Mouse (Mus musculus): ENCODE results near the gene Fdxacb1. TPM values are rescaled to one million over a fixed set of nuclear protein-coding genes. Genes with fewer than 3 reads are reported as not detected.

Fdxacb1 gene
- polyA plus RNA-seq, 1 experiment from 2014 or later = 7.8 TPM

DNA sequence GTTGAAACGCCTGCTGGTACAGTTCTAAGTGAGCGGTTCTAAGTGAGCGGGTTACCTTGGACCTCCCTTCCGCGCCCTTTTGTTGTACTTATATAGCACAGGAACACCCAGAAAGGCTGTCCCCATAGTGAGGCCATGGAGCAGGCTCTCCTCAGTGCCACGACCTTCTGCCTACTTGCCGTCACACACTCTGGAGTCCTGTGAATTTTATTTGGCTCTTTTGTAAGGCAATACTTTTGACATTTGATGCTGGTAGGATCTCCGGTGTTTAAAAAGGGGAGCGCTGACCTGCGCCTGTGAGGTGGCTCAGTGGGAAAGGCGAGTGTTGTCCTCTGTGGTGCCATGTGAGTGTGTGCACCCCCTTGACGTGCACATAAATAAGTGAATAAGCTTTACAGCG lies 41.1 kb downstream of the Fdxacb1 start:
- H3K4me1 ChIP-seq (ENCODE audit: control insufficient read depth, low read depth, low read length) = peaks cover 61% of the 10 kb centered on the region

GRCm38 (mm10) chr9:50811187-50811586 lies 43.2 kb downstream of the Fdxacb1 start:
- peak overlapping the region; percentile 46 for H3K4me2 ChIP-seq (ENCODE audit: low read depth, low read length)
- no peak overlapping the region for H3K4me3 ChIP-seq (ENCODE audit: low read depth, low read length)
- peak overlapping the region; percentile 52 for H3K9ac ChIP-seq (ENCODE audit: low read depth, low read length)
- H3K9me3 ChIP-seq (replicated peaks; ENCODE audit: control insufficient read depth, low read length) = no peaks in the 10 kb centered on the region
- peaks cover 59% of the 10 kb centered on the region for H3K4me1 ChIP-seq (ENCODE audit: control insufficient read depth, low read depth, low read length)
- peaks cover 19% of the 10 kb centered on the region for H3K36me3 ChIP-seq (ENCODE audit: control insufficient read depth, insufficient read depth)
- WGBS (ENCODE audit: insufficient replicate concordance) = 31% methylated on average over 7 of the region's 7 CpGs
- H3K27me3 ChIP-seq (ENCODE audit: control insufficient read depth, insufficient read depth, low read depth, low read length) = no peaks in the 10 kb centered on the region
- H3K27ac ChIP-seq (ENCODE audit: low read length) = peak overlapping the region; percentile 97
- ATAC-seq (ENCODE audit: low read depth) = peak; percentile 88

More for the DNA sequence above, 41.1 kb downstream of the Fdxacb1 start:
- H3K4me2 ChIP-seq (ENCODE audit: low read depth, low read length) = no peak overlapping the region
- no peak overlapping the region for H3K9ac ChIP-seq (ENCODE audit: low read depth, low read length)
- WGBS (ENCODE audit: insufficient replicate concordance) = 91% methylated on average over 13 of the region's 13 CpGs
- no peaks in the 10 kb centered on the region for H3K9me3 ChIP-seq (replicated peaks; ENCODE audit: control insufficient read depth, low read length)
- no peaks in the 10 kb centered on the region for H3K27me3 ChIP-seq (ENCODE audit: control insufficient read depth, insufficient read depth, low read depth, low read length)
- no peak overlapping the region for H3K4me3 ChIP-seq (ENCODE audit: low read depth, low read length)
- no peak for ATAC-seq (ENCODE audit: low read depth)
- peak overlapping the region; percentile 56 for H3K27ac ChIP-seq (ENCODE audit: low read length)
- H3K36me3 ChIP-seq (ENCODE audit: control insufficient read depth, insufficient read depth) = peaks cover 15% of the 10 kb centered on the region

DNA sequence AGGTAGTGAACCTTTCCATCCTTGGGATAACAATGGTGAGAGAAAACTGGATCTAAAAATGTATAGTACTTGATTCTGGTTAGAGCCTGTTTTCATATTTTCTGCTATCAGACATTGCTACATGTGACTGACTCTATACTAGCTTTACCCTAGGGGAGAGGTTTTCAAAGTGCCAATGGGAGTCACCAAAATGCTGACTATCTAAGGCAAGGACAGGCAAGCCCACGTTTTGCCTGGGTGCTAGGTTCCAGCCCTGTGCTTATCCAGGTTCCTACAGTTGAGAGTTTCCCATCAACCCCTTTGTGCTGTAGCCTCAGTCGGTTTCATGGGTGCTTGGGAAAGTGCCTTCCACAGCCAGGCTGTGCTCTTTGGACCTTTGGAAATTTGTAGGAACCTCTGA lies 43.7 kb downstream of the Fdxacb1 start:
- no peaks in the 10 kb centered on the region for H3K9me3 ChIP-seq (replicated peaks; ENCODE audit: control insufficient read depth, low read length)
- peak overlapping the region; percentile 46 for H3K4me2 ChIP-seq (ENCODE audit: low read depth, low read length)
- H3K36me3 ChIP-seq (ENCODE audit: control insufficient read depth, insufficient read depth) = peaks cover 19% of the 10 kb centered on the region
- H3K4me1 ChIP-seq (ENCODE audit: control insufficient read depth, low read depth, low read length) = peaks cover 60% of the 10 kb centered on the region
- no peaks in the 10 kb centered on the region for H3K27me3 ChIP-seq (ENCODE audit: control insufficient read depth, insufficient read depth, low read depth, low read length)
- peak overlapping the region; percentile 52 for H3K9ac ChIP-seq (ENCODE audit: low read depth, low read length)
- H3K4me3 ChIP-seq (ENCODE audit: low read depth, low read length) = no peak overlapping the region
- peak; percentile 50 for ATAC-seq (ENCODE audit: low read depth)
- WGBS (ENCODE audit: insufficient replicate concordance) = 42% methylated on average over 2 of the region's 2 CpGs
- peak overlapping the region; percentile 97 for H3K27ac ChIP-seq (ENCODE audit: low read length)

DNA sequence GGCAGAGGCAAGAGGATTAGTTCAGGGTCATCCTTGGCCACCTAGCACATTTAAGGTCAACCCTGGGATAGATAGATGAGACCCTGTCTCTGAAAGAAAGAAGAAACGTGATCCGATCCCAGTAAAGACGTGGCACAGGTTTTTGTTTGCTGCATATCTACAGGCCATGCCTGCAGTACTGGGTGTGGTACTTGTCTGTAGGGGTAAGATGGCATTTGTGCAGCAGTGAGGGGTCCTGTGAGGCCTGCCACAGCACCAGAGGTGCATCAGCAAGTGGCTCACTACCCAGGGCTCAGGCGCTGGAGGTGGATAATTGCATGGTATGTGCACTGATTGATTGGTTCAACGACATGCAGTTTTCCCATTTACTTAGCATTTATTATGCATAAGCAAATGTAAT lies 45.8 kb downstream of the Fdxacb1 start:
- H3K27ac ChIP-seq (ENCODE audit: low read length) = peak overlapping the region; percentile 97
- H3K27me3 ChIP-seq (ENCODE audit: control insufficient read depth, insufficient read depth, low read depth, low read length) = no peaks in the 10 kb centered on the region
- WGBS (ENCODE audit: insufficient replicate concordance) = 45% methylated on average over 5 of the region's 5 CpGs
- H3K4me1 ChIP-seq (ENCODE audit: control insufficient read depth, low read depth, low read length) = peaks cover 63% of the 10 kb centered on the region
- peak overlapping the region; percentile 41 for H3K9ac ChIP-seq (ENCODE audit: low read depth, low read length)
- H3K36me3 ChIP-seq (ENCODE audit: control insufficient read depth, insufficient read depth) = peaks cover 19% of the 10 kb centered on the region
- H3K4me2 ChIP-seq (ENCODE audit: low read depth, low read length) = peak overlapping the region; percentile 33
- ATAC-seq (ENCODE audit: low read depth) = peak; percentile 67
- H3K4me3 ChIP-seq (ENCODE audit: low read depth, low read length) = peak overlapping the region; percentile 24; the same call in 1 of the 2 replicates
- H3K9me3 ChIP-seq (replicated peaks; ENCODE audit: control insufficient read depth, low read length) = no peaks in the 10 kb centered on the region

DNA sequence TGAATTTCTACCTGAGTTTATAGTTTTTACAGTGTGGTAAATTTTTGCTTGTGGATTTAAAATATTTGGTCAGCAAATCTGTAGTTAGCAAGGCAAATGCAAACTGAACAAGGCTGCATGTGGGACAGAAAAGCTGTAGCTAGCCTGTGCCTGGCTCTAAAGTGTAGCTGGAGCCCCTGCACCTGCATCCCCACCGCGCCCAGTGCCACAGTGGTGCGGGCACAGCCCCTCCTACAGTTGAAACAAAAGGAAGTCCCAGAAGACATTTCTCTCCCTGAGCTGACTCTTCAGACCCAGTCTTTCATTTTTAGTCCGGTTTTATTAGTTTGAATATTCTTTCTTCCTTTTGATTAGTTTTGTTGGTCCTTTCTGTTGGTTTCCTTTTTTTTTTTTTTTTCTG lies 47.6 kb downstream of the Fdxacb1 start:
- H3K36me3 ChIP-seq (ENCODE audit: control insufficient read depth, insufficient read depth) = peaks cover 12% of the 10 kb centered on the region
- 78% methylated on average over 4 of the region's 4 CpGs for WGBS (ENCODE audit: insufficient replicate concordance)
- H3K27ac ChIP-seq (ENCODE audit: low read length) = peak overlapping the region; percentile 87
- H3K4me3 ChIP-seq (ENCODE audit: low read depth, low read length) = no peak overlapping the region
- H3K27me3 ChIP-seq (ENCODE audit: control insufficient read depth, insufficient read depth, low read depth, low read length) = no peaks in the 10 kb centered on the region
- H3K9ac ChIP-seq (ENCODE audit: low read depth, low read length) = no peak overlapping the region
- no peak overlapping the region for H3K4me2 ChIP-seq (ENCODE audit: low read depth, low read length)
- H3K9me3 ChIP-seq (replicated peaks; ENCODE audit: control insufficient read depth, low read length) = no peaks in the 10 kb centered on the region
- peaks cover 52% of the 10 kb centered on the region for H3K4me1 ChIP-seq (ENCODE audit: control insufficient read depth, low read depth, low read length)
- no peak for ATAC-seq (ENCODE audit: low read depth)

DNA sequence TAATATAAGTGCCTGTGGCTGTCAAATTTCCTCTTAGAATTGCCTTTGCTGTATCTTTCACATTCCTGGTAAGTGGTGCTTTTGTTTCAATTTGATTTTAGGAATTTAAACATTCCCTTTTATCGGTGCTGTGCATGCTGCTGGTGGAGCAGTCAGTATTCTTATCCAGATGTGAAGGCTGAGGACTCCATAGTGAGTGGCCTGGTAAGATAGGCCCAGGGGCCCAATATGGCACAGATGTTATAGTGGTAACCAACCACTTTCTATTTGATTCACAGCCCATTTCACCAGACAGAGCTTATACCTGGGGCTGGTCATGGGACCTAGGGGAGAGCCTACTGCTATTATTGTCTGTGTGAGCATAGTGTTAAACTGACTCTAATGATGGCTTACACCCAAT lies 48.5 kb downstream of the Fdxacb1 start:
- Histone ChIP-seq H3K27me3 (ENCODE audit: control insufficient read depth, insufficient read depth, low read depth, low read length) (no peaks in the 10 kb centered on the region), H3K4me2 (ENCODE audit: low read depth, low read length) (no peak overlapping the region; the same call in 1 of the 2 replicates), H3K27ac (ENCODE audit: low read length) (peak overlapping the region; percentile 87), H3K36me3 (ENCODE audit: control insufficient read depth, insufficient read depth) (peaks cover 12% of the 10 kb centered on the region), H3K4me3 (ENCODE audit: low read depth, low read length) (no peak overlapping the region), H3K4me1 (ENCODE audit: control insufficient read depth, low read depth, low read length) (peaks cover 45% of the 10 kb centered on the region), H3K9me3 (replicated peaks; ENCODE audit: control insufficient read depth, low read length) (no peaks in the 10 kb centered on the region), H3K9ac (ENCODE audit: low read depth, low read length) (no peak overlapping the region; the same call in 1 of the 2 replicates)
- ATAC-seq (ENCODE audit: low read depth) = peak; percentile 90
- WGBS (ENCODE audit: insufficient replicate concordance) = 53% methylated on average over 1 of the region's 1 CpGs

DNA sequence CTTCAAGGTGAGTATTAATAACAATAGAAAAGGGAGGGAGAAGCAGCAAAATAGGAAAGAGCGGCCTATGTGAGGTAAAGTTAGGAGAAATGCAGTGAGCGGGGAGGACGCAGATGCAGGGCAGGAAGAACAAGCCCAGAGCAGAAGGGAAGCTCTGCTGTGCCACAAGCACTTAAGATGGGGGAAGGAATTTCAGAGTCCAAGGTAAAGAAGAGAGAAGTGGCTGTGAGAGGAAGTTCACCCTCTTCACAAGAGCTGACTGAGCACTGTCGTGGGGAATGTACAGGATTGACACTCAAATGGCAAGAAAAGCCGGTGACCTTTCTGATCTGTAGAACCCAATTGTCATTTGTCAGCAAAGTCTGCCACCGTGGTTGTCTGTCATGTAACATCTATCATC lies 50.0 kb downstream of the Fdxacb1 start:
- Histone ChIP-seq H3K27me3 (ENCODE audit: control insufficient read depth, insufficient read depth, low read depth, low read length) (no peaks in the 10 kb centered on the region), H3K4me1 (ENCODE audit: control insufficient read depth, low read depth, low read length) (peaks cover 37% of the 10 kb centered on the region), H3K27ac (ENCODE audit: low read length) (no peak overlapping the region), H3K4me3 (ENCODE audit: low read depth, low read length) (no peak overlapping the region), H3K4me2 (ENCODE audit: low read depth, low read length) (no peak overlapping the region), H3K36me3 (ENCODE audit: control insufficient read depth, insufficient read depth) (peaks cover 12% of the 10 kb centered on the region), H3K9me3 (replicated peaks; ENCODE audit: control insufficient read depth, low read length) (no peaks in the 10 kb centered on the region), H3K9ac (ENCODE audit: low read depth, low read length) (no peak overlapping the region)
- WGBS (ENCODE audit: insufficient replicate concordance) = 68% methylated on average over 6 of the region's 6 CpGs
- no peak for ATAC-seq (ENCODE audit: low read depth)

DNA sequence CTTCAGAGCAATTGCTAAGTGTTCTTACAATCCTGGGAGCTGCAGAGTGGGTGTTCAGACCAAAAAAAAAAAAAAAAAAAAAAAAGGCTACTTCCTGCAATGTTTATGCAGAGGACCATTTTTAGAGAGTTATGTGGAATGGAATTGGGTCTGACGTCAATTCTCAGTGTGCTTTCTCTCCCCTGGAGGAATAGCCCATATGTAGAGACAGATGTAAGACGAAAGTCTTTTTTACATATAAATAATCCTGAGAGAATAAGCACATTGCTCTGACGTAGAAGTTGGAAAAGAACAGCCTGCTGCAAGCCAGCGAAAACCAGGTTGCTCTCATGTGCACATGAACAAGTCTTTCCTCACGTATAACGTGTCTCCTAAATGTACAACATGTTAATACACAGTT lies 51.7 kb downstream of the Fdxacb1 start:
- H3K4me1 ChIP-seq (ENCODE audit: control insufficient read depth, low read depth, low read length) = peaks cover 40% of the 10 kb centered on the region
- no peak overlapping the region for H3K4me2 ChIP-seq (ENCODE audit: low read depth, low read length)
- no peak overlapping the region for H3K9ac ChIP-seq (ENCODE audit: low read depth, low read length)
- 84% methylated on average over 6 of the region's 6 CpGs for WGBS (ENCODE audit: insufficient replicate concordance)
- H3K27ac ChIP-seq (ENCODE audit: low read length) = no peak overlapping the region
- no peak for ATAC-seq (ENCODE audit: low read depth)
- H3K4me3 ChIP-seq (ENCODE audit: low read depth, low read length) = no peak overlapping the region
- no peaks in the 10 kb centered on the region for H3K9me3 ChIP-seq (replicated peaks; ENCODE audit: control insufficient read depth, low read length)
- no peaks in the 10 kb centered on the region for H3K27me3 ChIP-seq (ENCODE audit: control insufficient read depth, insufficient read depth, low read depth, low read length)
- H3K36me3 ChIP-seq (ENCODE audit: control insufficient read depth, insufficient read depth) = peaks cover 8% of the 10 kb centered on the region

- Histone ChIP-seq H3K4me3 (ENCODE audit: low read depth, low read length) (no peak overlapping the region), H3K27me3 (ENCODE audit: control insufficient read depth, insufficient read depth, low read depth, low read length) (no peaks in the 10 kb centered on the region), H3K4me1 (ENCODE audit: control insufficient read depth, low read depth, low read length) (peaks cover 41% of the 10 kb centered on the region), H3K27ac (ENCODE audit: low read length) (peak overlapping the region; percentile 49; the same call in 1 of the 2 replicates), H3K9ac (ENCODE audit: low read depth, low read length) (0 out of 2 replicates have a peak overlapping the region, but pooled peaks have one; percentile 18), H3K36me3 (ENCODE audit: control insufficient read depth, insufficient read depth) (peaks cover 5% of the 10 kb centered on the region; the same call in 1 of the 2 replicates), H3K4me2 (ENCODE audit: low read depth, low read length) (no peak overlapping the region), H3K9me3 (replicated peaks; ENCODE audit: control insufficient read depth, low read length) (no peaks in the 10 kb centered on the region)
- no peak for ATAC-seq (ENCODE audit: low read depth)
- WGBS (ENCODE audit: insufficient replicate concordance) = 91% methylated on average over 6 of the region's 6 CpGs
These were observed 53.6 kb downstream of the Fdxacb1 start for GRCm38 (mm10) chr9:50821651-50822050.
